Mouse (Mus musculus) embryonic facial prominence, embryonic 15.5 days (tissue): ENCODE measurements around the gene Cdh24. TPM values are rescaled to one million over a fixed set of nuclear protein-coding genes. Genes with fewer than 3 reads are reported as not detected.

Source experiments
- ATAC-seq: fragments of 200-750 bp; cut with Nextera tagmentation; 2 replicates; pipeline ENCODE4 v1.8.0; 2017; ENCODE audit warnings: low read depth, moderate TSS enrichment; ENCODE audit not compliant: insufficient number of reproducible peaks, low FRiP score, low TSS enrichment
- H3K27ac ChIP-seq: fragments of 300-500 bp; sonication (generic); replicated peaks from 2 replicates; pipeline ENCODE4 v1.5.1; 2015; ENCODE audit warnings: mild to moderate bottlenecking, inconsistent platforms
- H3K27me3 ChIP-seq: fragments of 300-500 bp; sonication (generic); 2 replicates; pipeline ENCODE4 v1.6.1; 2015; ENCODE audit warnings: inconsistent platforms
- H3K36me3 ChIP-seq: fragments of 300-500 bp; sonication (generic); 2 replicates; pipeline ENCODE4 v1.6.1; 2015; ENCODE audit warnings: mild to moderate bottlenecking, inconsistent platforms
- H3K4me1 ChIP-seq: fragments of 300-500 bp; sonication (generic); 2 replicates; pipeline ENCODE4 v1.6.1; 2015; ENCODE audit warnings: inconsistent platforms
- H3K4me2 ChIP-seq: fragments of 300-500 bp; sonication (generic); replicated peaks from 2 replicates; pipeline ENCODE4 v1.6.1; 2015; ENCODE audit warnings: mild to moderate bottlenecking, inconsistent platforms
- H3K4me3 ChIP-seq: fragments of 300-500 bp; sonication (generic); replicated peaks from 2 replicates; pipeline ENCODE4 v1.5.1; 2015; ENCODE audit warnings: mild to moderate bottlenecking, inconsistent platforms
- H3K9ac ChIP-seq: fragments of 300-500 bp; sonication (generic); 2 replicates; pipeline ENCODE4 v1.6.1; 2015; ENCODE audit warnings: inconsistent platforms
- H3K9me3 ChIP-seq: fragments of 300-500 bp; sonication (generic); replicated peaks from 2 replicates; pipeline ENCODE4 v1.6.1; 2016; ENCODE audit warnings: inconsistent platforms
- WGBS: fragments of 180-500 bp; shearing (Covaris S2); methylation state at CpG from one replicate; pipeline ENCODE4 v1.1.7; 2015; 5-methylcytosine and 5-hydroxymethylcytosine counted together
- polyA plus RNA-seq: library from polyadenylated mRNA; unstranded; fragments of >200 nt; fragmentation: Nextera tagmentation; extraction: Ambion mirVana; gene quantifications from 2 replicates; pipeline ENCODE4 v1.2.1, GENCODE M21; 2015

Cdh24 gene
- 4.5 and 4.8 TPM in 2 replicates for polyA plus RNA-seq

- no peaks in the 10 kb centered on the region for H3K9me3 ChIP-seq
- H3K4me3 ChIP-seq = peak within 1 kb of the TSS; percentile 80
- peak within 1 kb of the TSS; percentile 96 for H3K4me2 ChIP-seq
- no peaks in the 10 kb centered on the region for H3K27me3 ChIP-seq
- H3K9ac ChIP-seq = peak within 1 kb of the TSS; percentile 72
- peaks cover 23% of the 10 kb centered on the region for H3K4me1 ChIP-seq
- H3K27ac ChIP-seq = peak within 1 kb of the TSS; percentile 86
- under 1% methylated on average over 52 of the region's 52 CpGs for WGBS
- ATAC-seq = peak; percentile 93
- peaks cover 62% of the 10 kb centered on the region for H3K36me3 ChIP-seq
These were observed at the start of gene Cdh24 for GRCm38 (mm10) chr14:54641305-54641969. TSS of gene Cdh24 (minus strand) at chr14:54641364.

GRCm38 (mm10) chr14:54687251-54687650, 46.1 kb upstream of the Cdh24 start:
- ATAC-seq = no peak
- H3K4me1 ChIP-seq = peaks cover 14% of the 10 kb centered on the region
- peaks cover 36% of the 10 kb centered on the region for H3K36me3 ChIP-seq
- H3K4me2 ChIP-seq = peak overlapping the region; percentile 51
- H3K4me3 ChIP-seq = peak overlapping the region; percentile 88
- H3K27me3 ChIP-seq = no peaks in the 10 kb centered on the region
- no peaks in the 10 kb centered on the region for H3K9me3 ChIP-seq
- H3K9ac ChIP-seq = peak overlapping the region; percentile 73
- H3K27ac ChIP-seq = peak overlapping the region; percentile 98
- 4% methylated on average over 8 of the region's 8 CpGs for WGBS

- Histone ChIP-seq H3K9ac (peak within 1 kb of the TSS; percentile 96), H3K4me1 (peaks cover 14% of the 10 kb centered on the region), H3K27me3 (no peaks in the 10 kb centered on the region), H3K36me3 (peaks cover 37% of the 10 kb centered on the region), H3K9me3 (no peaks in the 10 kb centered on the region), H3K4me3 (peak within 1 kb of the TSS; percentile 88), H3K4me2 (peak within 1 kb of the TSS; percentile 55), H3K27ac (peak within 1 kb of the TSS; percentile 98)
- ATAC-seq = peak; percentile 98
- WGBS = under 1% methylated on average over 44 of the region's 44 CpGs
These were observed 45.5 kb upstream of the Cdh24 start, which contains the start of gene Acin1 for GRCm38 (mm10) chr14:54686522-54687143. TSS of gene Acin1 (minus strand) at chr14:54686931.

- Histone ChIP-seq H3K27ac (peak within 1 kb of the TSS; percentile 98), H3K4me1 (peaks cover 14% of the 10 kb centered on the region), H3K4me3 (peak within 1 kb of the TSS; percentile 88), H3K9ac (peak within 1 kb of the TSS; percentile 96), H3K9me3 (no peaks in the 10 kb centered on the region), H3K36me3 (peaks cover 40% of the 10 kb centered on the region), H3K4me2 (peak within 1 kb of the TSS; percentile 55), H3K27me3 (no peaks in the 10 kb centered on the region)
- peak; percentile 81 for ATAC-seq
- WGBS = under 1% methylated on average over 41 of the region's 41 CpGs
These were observed 44.9 kb upstream of the Cdh24 start, which contains the start of gene 1700123O20Rik for GRCm38 (mm10) chr14:54686063-54686521. TSS of gene 1700123O20Rik (plus strand) at chr14:54686216.

- no peaks in the 10 kb centered on the region for H3K27me3 ChIP-seq
- peak overlapping the region; percentile 88 for H3K4me3 ChIP-seq
- peak overlapping the region; percentile 55 for H3K4me2 ChIP-seq
- peak overlapping the region; percentile 98; the same call in 1 of the 2 replicates for H3K27ac ChIP-seq
- no peak for ATAC-seq
- H3K4me1 ChIP-seq = peaks cover 14% of the 10 kb centered on the region
- 7% methylated on average over 8 of the region's 8 CpGs for WGBS
- no peaks in the 10 kb centered on the region for H3K9me3 ChIP-seq
- H3K9ac ChIP-seq = peak overlapping the region; percentile 96
- H3K36me3 ChIP-seq = peaks cover 37% of the 10 kb centered on the region
These were observed 44.3 kb upstream of the Cdh24 start for GRCm38 (mm10) chr14:54685471-54685870.

GRCm38 (mm10) chr14:54682396-54682795, 41.2 kb upstream of the Cdh24 start:
- Histone ChIP-seq H3K9me3 (no peaks in the 10 kb centered on the region), H3K36me3 (peaks cover 39% of the 10 kb centered on the region), H3K4me2 (no peak overlapping the region), H3K4me1 (no peaks in the 10 kb centered on the region; the same call in 1 of the 2 replicates), H3K27me3 (no peaks in the 10 kb centered on the region), H3K27ac (no peak overlapping the region), H3K9ac (no peak overlapping the region), H3K4me3 (no peak overlapping the region)
- 86% methylated on average over 3 of the region's 3 CpGs for WGBS
- ATAC-seq = no peak

GRCm38 (mm10) chr14:54678657-54679304, 37.6 kb upstream of the Cdh24 start:
- WGBS = 88% methylated on average over 16 of the region's 16 CpGs
- Histone ChIP-seq H3K4me1 (no peaks in the 10 kb centered on the region), H3K9me3 (no peaks in the 10 kb centered on the region), H3K27me3 (no peaks in the 10 kb centered on the region), H3K36me3 (peaks cover 62% of the 10 kb centered on the region), H3K4me2 (no peak overlapping the region), H3K9ac (no peak overlapping the region), H3K4me3 (no peak overlapping the region), H3K27ac (no peak overlapping the region)
- ATAC-seq = no peak

GRCm38 (mm10) chr14:54676290-54676689, 35.1 kb upstream of the Cdh24 start:
- Histone ChIP-seq H3K4me3 (no peak overlapping the region), H3K36me3 (peaks cover 66% of the 10 kb centered on the region), H3K27me3 (no peaks in the 10 kb centered on the region), H3K27ac (no peak overlapping the region), H3K9ac (no peak overlapping the region), H3K9me3 (no peaks in the 10 kb centered on the region), H3K4me1 (no peaks in the 10 kb centered on the region), H3K4me2 (no peak overlapping the region)
- WGBS = 88% methylated on average over 5 of the region's 5 CpGs
- ATAC-seq = no peak

- peaks cover 73% of the 10 kb centered on the region for H3K36me3 ChIP-seq
- no peak for ATAC-seq
- H3K4me1 ChIP-seq = no peaks in the 10 kb centered on the region
- no peaks in the 10 kb centered on the region for H3K27me3 ChIP-seq
- no peak overlapping the region for H3K27ac ChIP-seq
- no peak overlapping the region for H3K4me2 ChIP-seq
- H3K4me3 ChIP-seq = no peak overlapping the region
- 74% methylated on average over 2 of the region's 2 CpGs for WGBS
- H3K9ac ChIP-seq = no peak overlapping the region
- H3K9me3 ChIP-seq = no peaks in the 10 kb centered on the region
These were observed 33.2 kb upstream of the Cdh24 start for GRCm38 (mm10) chr14:54674317-54674716.

GRCm38 (mm10) chr14:54669381-54669780, 28.2 kb upstream of the Cdh24 start:
- peaks cover 80% of the 10 kb centered on the region for H3K36me3 ChIP-seq
- no peak for ATAC-seq
- WGBS = 79% methylated on average over 4 of the region's 4 CpGs

More at GRCm38 (mm10) chr14:54669381-54669780, 28.2 kb upstream of the Cdh24 start:
- H3K4me1 ChIP-seq = no peaks in the 10 kb centered on the region
- no peak overlapping the region for H3K27ac ChIP-seq
- H3K4me2 ChIP-seq = no peak overlapping the region
- no peak overlapping the region for H3K9ac ChIP-seq
- H3K9me3 ChIP-seq = no peaks in the 10 kb centered on the region
- no peaks in the 10 kb centered on the region for H3K27me3 ChIP-seq
- no peak overlapping the region for H3K4me3 ChIP-seq
